Mouse (Mus musculus) layer of hippocampus, adult 9-10 months (tissue): ENCODE measurements at regions not wholly inside any gene's neighbourhood (a gene's known extent, or its start where the extent isn't known, plus 50 kb on each side); places are given as distances from the start of the nearest gene placed in this dataset.

Experiments
- DNase-seq: peaks from one replicate; pipeline ENCODE4 v3.0.0; 2022; ENCODE audit warnings: low spot score

DNA sequence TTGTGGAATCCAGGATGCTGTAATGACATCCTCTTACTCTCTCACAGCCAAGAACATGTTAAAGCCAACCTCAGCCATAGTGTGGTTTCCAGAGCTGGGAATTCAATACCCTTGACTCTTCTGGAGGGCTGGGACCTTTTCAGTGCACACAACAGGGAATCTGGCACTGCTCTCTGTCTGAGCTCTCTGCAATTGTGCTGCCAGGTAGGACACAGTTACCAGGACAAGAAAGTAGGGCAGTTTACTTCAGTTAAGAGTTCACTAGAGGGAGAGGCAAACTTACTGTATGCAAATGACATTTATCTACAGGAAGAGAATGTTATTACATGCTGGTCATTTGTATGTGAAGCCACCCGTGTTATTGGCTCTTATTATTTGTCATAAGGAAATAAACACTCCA, 197.6 kb downstream of the Arl4a start:
- DNase-seq, result no peak

DNA sequence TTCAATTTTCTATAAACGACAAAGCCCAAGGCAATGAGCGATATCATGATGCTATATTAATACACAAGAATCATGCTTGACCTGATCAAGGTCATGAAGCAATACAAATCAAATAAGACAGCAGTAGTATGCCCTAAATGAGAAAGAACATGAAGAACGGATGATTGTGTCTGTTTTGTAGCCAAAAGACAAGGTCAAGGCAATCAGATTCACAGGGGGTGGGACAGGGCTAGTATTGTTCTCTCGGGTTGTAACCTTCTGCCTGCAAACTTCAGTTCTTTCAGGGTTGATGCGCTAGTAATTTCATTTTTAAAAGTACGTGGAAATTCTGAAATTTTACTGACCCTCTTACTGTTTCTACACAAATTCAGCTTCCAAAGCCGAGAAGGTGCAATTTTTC, 206.7 kb downstream of the Arl4a start:
- no peak for DNase-seq

- DNase-seq, result no peak
Measured at GRCm38 (mm10) chr12:39830530-39830929, 207.3 kb downstream of the Arl4a start.

GRCm38 (mm10) chr12:39822671-39823070, 215.2 kb downstream of the Arl4a start:
- no peak for DNase-seq

GRCm38 (mm10) chr12:39801536-39801935, 236.3 kb downstream of the Arl4a start:
- no peak for DNase-seq

DNA sequence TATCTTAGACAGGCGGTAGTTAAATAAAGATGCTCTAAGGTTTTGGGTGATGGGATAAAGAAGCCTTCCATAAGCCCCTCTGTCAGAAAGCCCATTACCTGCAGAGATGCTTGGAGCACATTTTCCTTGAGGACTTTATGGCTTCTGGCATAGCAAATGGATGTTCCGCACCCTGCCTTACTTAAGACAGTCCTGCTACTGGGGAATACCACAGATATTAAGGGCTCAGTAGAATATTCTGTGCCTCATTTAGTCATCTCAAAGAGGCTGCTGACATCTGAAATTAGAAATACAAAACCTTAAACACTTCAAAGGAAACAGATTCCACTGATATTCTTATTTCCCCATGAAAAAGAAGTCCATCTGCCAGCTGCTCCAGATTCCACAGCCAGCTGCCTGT, 240.0 kb downstream of the Arl4a start:
- DNase-seq, result no peak

GRCm38 (mm10) chr12:39796939-39797338, 240.9 kb downstream of the Arl4a start:
- DNase-seq, result no peak

DNA sequence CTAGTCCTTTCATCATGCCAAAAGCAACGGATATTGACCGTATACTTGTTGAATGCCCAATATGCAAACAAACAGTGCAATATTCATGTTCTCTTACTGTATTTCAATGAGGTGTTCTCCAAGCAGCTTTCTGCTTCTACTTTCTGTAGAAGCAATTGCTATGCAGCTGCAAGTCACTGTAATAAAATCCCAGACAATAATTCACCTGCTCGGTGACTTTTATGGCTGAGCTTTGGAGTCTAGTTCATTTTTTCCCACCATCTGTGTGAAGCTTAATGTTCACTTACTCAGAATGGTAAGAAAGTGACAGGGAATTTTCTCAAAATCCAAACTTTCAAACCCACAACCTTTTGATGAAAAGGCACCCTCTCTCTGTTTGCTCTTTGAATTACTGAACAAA, 252.8 kb downstream of the Arl4a start:
- DNase-seq, result no peak

- DNase-seq, result no peak
Measured at GRCm38 (mm10) chr12:39784532-39784931, 253.3 kb downstream of the Arl4a start.

- DNase-seq, result no peak
Measured at GRCm38 (mm10) chr12:39776173-39776572, 261.7 kb downstream of the Arl4a start.

GRCm38 (mm10) chr12:39766988-39767387, 270.8 kb downstream of the Arl4a start:
- DNase-seq, result no peak

DNA sequence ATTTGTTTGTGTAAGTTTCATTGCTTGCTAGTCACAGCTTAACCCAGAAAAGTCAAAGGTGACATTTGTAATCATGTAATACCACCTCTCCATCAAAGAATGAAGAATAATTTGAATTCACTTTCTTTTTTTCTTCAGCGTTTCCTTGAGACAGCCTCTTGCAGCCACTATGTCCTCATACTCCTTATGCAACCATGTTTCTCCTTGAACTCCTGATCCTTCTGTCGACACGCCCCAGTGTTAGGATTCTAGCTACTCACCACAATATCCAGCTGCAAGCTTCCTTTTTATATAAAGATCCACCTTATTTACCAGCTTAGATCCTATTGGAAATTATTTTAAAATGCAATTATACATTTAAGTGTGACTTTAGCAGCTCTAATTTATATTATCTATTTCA, 274.3 kb downstream of the Arl4a start:
- DNase-seq, result no peak

- no peak for DNase-seq
Measured at GRCm38 (mm10) chr12:39761946-39762345, 275.9 kb downstream of the Arl4a start.

- DNase-seq, result no peak
Measured at GRCm38 (mm10) chr12:39761326-39761725, 276.5 kb downstream of the Arl4a start.

GRCm38 (mm10) chr12:39757975-39758374, 279.9 kb downstream of the Arl4a start:
- DNase-seq, result no peak

DNA sequence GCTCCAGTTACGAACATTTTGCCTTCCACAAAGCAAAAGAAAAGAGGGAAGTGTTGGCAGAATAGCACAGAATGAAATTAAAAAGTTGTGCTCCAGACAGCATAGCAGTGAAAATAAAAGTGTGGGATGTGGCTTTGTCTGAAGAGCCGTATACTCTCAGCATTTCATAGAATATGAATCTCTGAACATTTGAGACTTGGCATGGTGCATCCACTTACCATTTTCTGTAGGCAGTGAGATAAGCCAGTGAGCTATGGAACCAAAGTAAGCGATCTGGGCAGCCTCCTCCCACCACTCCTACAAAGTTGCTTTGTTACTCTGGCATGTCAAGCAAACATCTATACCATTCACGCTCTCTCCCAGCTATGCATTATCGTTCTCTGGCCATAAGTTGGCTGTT, 286.0 kb downstream of the Arl4a start:
- no peak for DNase-seq

- DNase-seq, result no peak
Measured at GRCm38 (mm10) chr12:39742156-39743063, 295.4 kb downstream of the Arl4a start.

DNA sequence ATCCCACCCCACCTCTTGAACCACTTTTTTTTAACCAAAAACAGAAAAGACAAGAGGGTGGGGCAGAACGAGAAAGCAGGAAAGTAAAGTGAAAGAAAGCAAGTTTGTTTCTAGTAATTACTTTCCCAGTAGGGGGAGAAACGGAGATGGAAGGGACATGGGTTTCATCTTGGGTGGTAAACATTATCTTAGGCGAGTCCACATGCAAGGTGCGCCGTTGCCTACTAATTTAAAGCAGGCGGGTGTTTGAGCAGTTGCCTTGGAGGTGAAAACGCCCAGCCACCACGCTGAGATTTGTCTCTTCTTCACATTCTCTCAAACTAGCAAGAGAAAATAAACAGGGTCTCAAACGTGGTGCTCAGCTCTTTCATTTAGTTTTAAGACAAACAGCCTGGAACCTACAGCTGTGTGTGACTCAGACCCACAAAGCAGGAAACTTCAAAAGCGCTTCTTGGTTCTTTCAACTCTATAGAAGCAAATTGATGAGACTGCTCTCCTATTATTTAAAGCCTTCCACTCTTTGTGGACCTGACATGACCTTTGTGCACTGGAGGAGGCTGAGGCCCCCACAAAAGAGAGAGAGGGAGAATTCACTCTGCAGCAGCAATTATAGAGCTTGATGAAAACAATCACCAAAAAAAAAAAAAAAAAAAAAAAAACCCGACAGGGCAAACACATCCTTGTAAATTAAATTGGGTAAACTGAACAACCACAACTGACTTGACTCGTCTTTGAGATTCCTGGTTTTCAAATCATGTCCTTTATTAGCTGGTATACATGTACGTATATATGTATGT, 296.6 kb downstream of the Arl4a start:
- no peak for DNase-seq

- DNase-seq, result no peak
Measured at GRCm38 (mm10) chr12:39736966-39737365, 300.9 kb downstream of the Arl4a start.

DNA sequence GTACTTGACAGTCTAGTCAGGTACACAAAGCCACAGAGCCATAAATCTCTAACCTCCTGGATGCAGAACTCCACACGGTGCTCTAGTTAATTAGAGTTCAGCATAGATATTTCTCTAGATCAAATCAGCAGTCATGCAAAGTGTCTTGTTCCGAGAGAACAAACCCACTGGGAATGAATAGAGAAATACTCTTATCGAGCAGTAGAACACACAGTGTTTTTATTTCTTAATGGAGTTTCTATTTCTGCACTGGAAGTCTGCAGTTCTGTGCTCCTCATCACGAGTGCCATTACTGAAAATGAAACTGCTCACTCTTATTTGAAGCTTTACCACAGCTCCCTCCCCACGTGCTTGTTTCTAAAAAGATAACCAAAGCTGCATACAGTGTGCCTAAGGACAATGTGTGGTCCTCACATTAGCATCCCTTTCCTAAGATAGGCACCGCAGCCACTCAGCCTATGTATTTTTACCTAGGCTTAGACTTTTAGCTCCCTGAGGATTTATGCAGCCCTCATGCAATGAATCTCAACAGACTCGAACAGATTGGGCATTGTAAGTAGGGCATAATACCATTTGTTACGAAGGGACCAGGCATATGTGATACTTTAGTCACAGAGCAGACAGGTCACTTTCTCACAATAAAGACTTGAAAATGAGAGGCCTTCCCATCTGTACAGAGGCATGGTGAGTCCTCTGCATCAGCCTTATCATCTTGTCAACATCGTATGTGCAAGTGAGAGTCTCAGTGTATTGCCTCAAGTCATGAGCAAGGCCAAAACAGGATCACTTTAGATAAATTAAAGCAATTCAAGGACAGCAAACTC, 301.5 kb downstream of the Arl4a start:
- DNase-seq, result no peak

DNA sequence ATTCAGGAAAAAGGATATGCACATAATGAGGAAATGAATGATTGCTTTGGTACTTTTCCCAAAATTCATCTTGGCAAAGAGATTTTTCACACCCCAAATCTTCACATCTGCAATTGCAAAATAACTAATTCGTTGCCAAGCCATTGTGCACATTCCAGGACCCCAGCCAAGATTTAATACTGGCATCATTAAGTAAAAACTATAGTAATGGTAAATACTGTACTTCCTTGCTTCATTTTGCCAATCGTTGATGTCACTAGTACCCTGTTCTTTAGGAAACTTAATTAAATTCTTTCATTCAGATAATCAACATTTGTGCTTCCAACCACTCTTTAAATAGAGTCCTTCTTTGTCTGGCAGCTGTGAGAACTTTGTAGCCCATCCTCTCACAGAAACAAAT, 303.6 kb downstream of the Arl4a start:
- DNase-seq, result no peak

- no peak for DNase-seq
Measured at GRCm38 (mm10) chr12:39731177-39731576, 306.6 kb downstream of the Arl4a start.
